Mouse (Mus musculus) CH12.LX (cell line): ENCODE results near the gene Rps6ka5. TPM values are rescaled to one million over a fixed set of nuclear protein-coding genes. Genes with fewer than 3 reads are reported as not detected.

Experiments
- DNase-seq: peaks from one replicate; pipeline ENCODE4 v3.0.0-alpha.2; 2013; ENCODE audit errors: extremely low read depth
- H3K27ac ChIP-seq: 2 replicates; pipeline ENCODE4 v1.5.1; 2012; ENCODE audit warnings: low read depth, mild to moderate bottlenecking, control low read depth, moderate library complexity; ENCODE audit not compliant: insufficient read depth
- H3K27me3 ChIP-seq: replicated peaks from 2 replicates; pipeline ENCODE3; 2012; ENCODE audit warnings: inconsistent platforms
- H3K36me3 ChIP-seq, 2 experiments: replicated peaks in 1 of 2; 2 replicates each; pipeline versions ENCODE3 to v1.6.1; 2012; ENCODE audit warnings: inconsistent platforms in 1 of 2, low read length in 1 of 2, mild to moderate bottlenecking in 1 of 2, mixed read lengths in 1 of 2, moderate library complexity in 1 of 2; ENCODE audit not compliant: control insufficient read depth in 1 of 2, insufficient read depth in 1 of 2
- H3K4me1 ChIP-seq, 2 experiments: 2 replicates each; pipeline ENCODE4 v1.6.1; 2012; ENCODE audit warnings: inconsistent platforms in 1 of 2, moderate library complexity in 1 of 2; ENCODE audit not compliant: insufficient read depth in 2 of 2, control insufficient read depth in 1 of 2
- H3K4me2 ChIP-seq: 2 replicates; pipeline ENCODE4 v1.6.1; 2012; ENCODE audit warnings: low read depth, mild to moderate bottlenecking, control low read depth; ENCODE audit not compliant: poor library complexity, insufficient read depth, severe bottlenecking
- H3K4me3 ChIP-seq, 3 experiments: fragments of 150-350 bp in 1 of 3; sonication (generic) in 1 of 3; replicated peaks in 1 of 3; 2 replicates each; pipeline versions ENCODE3 to v1.5.1; 2011 to 2012; ENCODE audit warnings: low read depth in 2 of 3, low read length in 2 of 3, mild to moderate bottlenecking in 2 of 3, moderate library complexity in 2 of 3, control low read depth in 1 of 3, improper control_type of control experiment in 1 of 3, inconsistent platforms in 1 of 3, mixed read lengths in 1 of 3; ENCODE audit not compliant: poor library complexity in 1 of 3
- H3K79me2 ChIP-seq: replicated peaks from 2 replicates; pipeline ENCODE4 v1.6.1; 2012; ENCODE audit warnings: mild to moderate bottlenecking, moderate library complexity; ENCODE audit not compliant: control insufficient read depth, poor library complexity, insufficient read depth, severe bottlenecking; ENCODE audit errors: extremely low read depth
- H3K9ac ChIP-seq: 2 replicates; pipeline ENCODE4 v1.6.1; 2012; ENCODE audit warnings: low read depth, mild to moderate bottlenecking, control low read depth, moderate library complexity; ENCODE audit not compliant: insufficient read depth
- H3K9me3 ChIP-seq: replicated peaks from 2 replicates; pipeline ENCODE3; 2012; ENCODE audit warnings: low read length, inconsistent platforms, mixed read lengths
- IRF4 ChIP-seq: IDR thresholded peaks from 2 replicates; pipeline ENCODE4 v1.6.1; 2014; ENCODE audit warnings: low read depth, mild to moderate bottlenecking, inconsistent platforms, low read length, improper control_type of control experiment
- MXI1 ChIP-seq: IDR thresholded peaks from 2 replicates; pipeline ENCODE4 v1.6.1; 2011; ENCODE audit warnings: mild to moderate bottlenecking, low read depth, low read length, improper control_type of control experiment
- NELFE ChIP-seq: IDR thresholded peaks from 2 replicates; pipeline ENCODE4 v1.6.1; 2011; ENCODE audit warnings: low read depth, low read length, improper control_type of control experiment
- NRF1 ChIP-seq: IDR thresholded peaks from 2 replicates; pipeline ENCODE4 v1.6.1; 2014; ENCODE audit warnings: low read depth, mild to moderate bottlenecking, inconsistent platforms, low read length, improper control_type of control experiment, moderate library complexity
- PAX5 ChIP-seq: IDR thresholded peaks from 2 replicates; pipeline ENCODE4 v1.6.1; 2012; ENCODE audit warnings: low read length, inconsistent platforms, mixed read lengths
- POLR2A ChIP-seq: IDR thresholded peaks from 2 replicates; pipeline ENCODE4 v1.6.1; 2011; ENCODE audit warnings: low read depth, mild to moderate bottlenecking, improper control_type of control experiment, low read length
- RAD21 ChIP-seq: IDR thresholded peaks from 2 replicates; pipeline ENCODE4 v1.6.1; 2011; ENCODE audit warnings: low read depth, mild to moderate bottlenecking, low read length, improper control_type of control experiment, moderate library complexity
- SIN3A ChIP-seq: IDR thresholded peaks from 2 replicates; pipeline ENCODE4 v1.6.1; 2012; ENCODE audit warnings: low read length, improper control_type of control experiment, inconsistent platforms
- TCF12 ChIP-seq: IDR thresholded peaks from 2 replicates; pipeline ENCODE4 v1.6.1; 2014; ENCODE audit warnings: low read depth, mild to moderate bottlenecking, inconsistent platforms, low read length, improper control_type of control experiment
- ZC3H11A ChIP-seq: IDR thresholded peaks from 2 replicates; pipeline ENCODE4 v1.6.1; 2012; ENCODE audit warnings: low read depth, mild to moderate bottlenecking, inconsistent platforms, low read length, improper control_type of control experiment
- dilution Hi-C: fragments of 300-500 bp; cut with MboI; formaldehyde crosslinking; loops from 2 replicates; pipeline ENCODE4 v1.14.3; 2020; ENCODE audit warnings: low sequenced_read_pairs; ENCODE audit not compliant: extremely low pct_unique_long_range_greater_than_20kb, extremely low pct_ligation_motif_present
- in situ Hi-C: fragments of 300-500 bp; cut with MboI; formaldehyde crosslinking; loops from 3 replicates; pipeline ENCODE4 v1.14.3; 2019; ENCODE audit warnings: low sequenced_read_pairs, low pct_ligation_motif_present, low pct_unique_long_range_greater_than_20kb, mixed read lengths
- polyA plus RNA-seq: library from polyadenylated mRNA; unstranded; fragments of >175 nt; gene quantifications from 2 replicates; pipeline ENCODE4 v1.2.1, GENCODE M21; 2012; ENCODE audit warnings: low read depth; ENCODE audit not compliant: insufficient read length
- total RNA-seq, 2 experiments: library from RNA; depleted of rRNA; stranded (reverse); fragments of 300-350 nt in 1 of 2; fragments of >200 nt in 1 of 2; gene quantifications; 2 replicates each; pipeline ENCODE4 v1.2.3; 2012 to 2014

The Rps6ka5 gene
- total and polyA plus RNA-seq, 3 experiments, result 2.9 to 6.2 (median 4.8) TPM

- Histone ChIP-seq H3K27ac (no peak overlapping the region), H3K27me3 (no peaks in the 10 kb centered on the region), H3K36me3 (peaks cover 0 to 15% of the 10 kb centered on the region in 2 experiments), H3K4me1 (peaks cover 0 to 5% of the 10 kb centered on the region in 2 experiments; a peak in 1 of 4 replicates), H3K9ac (no peak overlapping the region), H3K79me2 (no peaks in the 10 kb centered on the region), H3K4me2 (no peak overlapping the region), H3K4me3 (no peak overlapping the region), H3K9me3 (no peaks in the 10 kb centered on the region)
- TF ChIP-seq NRF1, result no peak
- dilution Hi-C loops (no loop called here), in situ Hi-C loops (no loop called here)
- DNase-seq, result no peak
Measured at GRCm38 (mm10) chr12:100613192-100613700, 113.5 kb downstream of the Rps6ka5 start.

GRCm38 (mm10) chr12:100609766-100610165 is 117.0 kb downstream of the Rps6ka5 start:
- peaks cover 0 to 6% of the 10 kb centered on the region in 2 experiments for H3K36me3 ChIP-seq
- TF ChIP-seq MXI1 (no peak), PAX5 (no peak), POLR2A (no peak), IRF4 (no peak)
- TF ChIP-seq, all 38 proteins: peak for 0
- Histone ChIP-seq H3K4me3 (no peak overlapping the region), H3K4me1 (peaks cover 0 to 13% of the 10 kb centered on the region in 2 experiments; a peak in 2 of 4 replicates), H3K79me2 (no peaks in the 10 kb centered on the region), H3K4me2 (no peak overlapping the region), H3K27ac (no peak overlapping the region), H3K27me3 (no peaks in the 10 kb centered on the region), H3K9me3 (no peaks in the 10 kb centered on the region), H3K9ac (no peak overlapping the region)
- dilution Hi-C loops, result no loop called here
- no peak for DNase-seq
- in situ Hi-C loops, result no loop called here

- no peak overlapping the region for H3K4me2 ChIP-seq
- no peaks in the 10 kb centered on the region for H3K79me2 ChIP-seq
- peaks cover 0 to 4% of the 10 kb centered on the region in 2 experiments for H3K36me3 ChIP-seq
- no peak overlapping the region for H3K27ac ChIP-seq
- H3K4me3 ChIP-seq, result no peak overlapping the region
- no peak overlapping the region for H3K9ac ChIP-seq
- no peak for TF ChIP-seq IRF4
- TF ChIP-seq ZC3H11A, result no peak
- no peak for TF ChIP-seq RAD21
- no peak for TF ChIP-seq TCF12
- TF ChIP-seq SIN3A, result no peak
- TF ChIP-seq NELFE, result no peak
- DNase-seq, result no peak
- H3K4me1 ChIP-seq, result peaks cover 0 to 13% of the 10 kb centered on the region in 2 experiments; a peak in 2 of 4 replicates
- H3K9me3 ChIP-seq, result no peaks in the 10 kb centered on the region
- in situ Hi-C loops (no loop called here), dilution Hi-C loops (no loop called here)
- H3K27me3 ChIP-seq, result no peaks in the 10 kb centered on the region
Measured at GRCm38 (mm10) chr12:100609064-100609463, 117.7 kb downstream of the Rps6ka5 start.
